Mouse (Mus musculus) forebrain, embryonic 10.5 days (tissue): Measurements from ENCODE around the gene Trim80. TPM values are rescaled to one million over a fixed set of nuclear protein-coding genes. Genes with fewer than 3 reads are reported as not detected.
A peak's percentile ranks its signal among the peaks of the same experiment; 100 is the strongest.

ENCODE experiments used
- DNase-seq: peaks from one replicate; pipeline ENCODE4 v3.0.0-alpha.2; 2017; ENCODE audit warnings: low spot score; ENCODE audit errors: extremely low spot score
- H3K27ac ChIP-seq: fragments of 300-500 bp; sonication (generic); 2 replicates; pipeline ENCODE4 v1.5.1; 2016; ENCODE audit warnings: mild to moderate bottlenecking
- H3K27me3 ChIP-seq: fragments of 300-500 bp; sonication (generic); 2 replicates; pipeline ENCODE4 v1.6.1; 2016; ENCODE audit warnings: mild to moderate bottlenecking; ENCODE audit not compliant: poor library complexity, severe bottlenecking
- H3K36me3 ChIP-seq: fragments of 300-500 bp; sonication (generic); replicated peaks from 2 replicates; pipeline ENCODE4 v1.6.1; 2016; ENCODE audit warnings: mild to moderate bottlenecking, moderate library complexity
- H3K4me1 ChIP-seq: fragments of 300-500 bp; sonication (generic); 2 replicates; pipeline ENCODE4 v1.6.1; 2016
- H3K4me3 ChIP-seq: fragments of 300-500 bp; sonication (generic); 2 replicates; pipeline ENCODE4 v1.5.1; 2016; ENCODE audit warnings: mild to moderate bottlenecking, moderate library complexity
- H3K9me3 ChIP-seq: fragments of 300-500 bp; sonication (generic); 2 replicates; pipeline ENCODE4 v1.6.1; 2016; ENCODE audit warnings: mild to moderate bottlenecking, moderate library complexity
- WGBS: fragments of 180-500 bp; shearing (Covaris S2); methylation state at CpG from one replicate; pipeline ENCODE4 v1.1.7; 2016; 5-methylcytosine and 5-hydroxymethylcytosine counted together
- polyA plus RNA-seq: library from polyadenylated mRNA; unstranded; fragments of >200 nt; fragmentation: Nextera tagmentation; extraction: Ambion mirVana; gene quantifications from 2 replicates; pipeline ENCODE4 v1.2.1, GENCODE M21; 2016

Trim80 gene
- 0.15 and 0.19 TPM in 2 replicates for polyA plus RNA-seq

DNA sequence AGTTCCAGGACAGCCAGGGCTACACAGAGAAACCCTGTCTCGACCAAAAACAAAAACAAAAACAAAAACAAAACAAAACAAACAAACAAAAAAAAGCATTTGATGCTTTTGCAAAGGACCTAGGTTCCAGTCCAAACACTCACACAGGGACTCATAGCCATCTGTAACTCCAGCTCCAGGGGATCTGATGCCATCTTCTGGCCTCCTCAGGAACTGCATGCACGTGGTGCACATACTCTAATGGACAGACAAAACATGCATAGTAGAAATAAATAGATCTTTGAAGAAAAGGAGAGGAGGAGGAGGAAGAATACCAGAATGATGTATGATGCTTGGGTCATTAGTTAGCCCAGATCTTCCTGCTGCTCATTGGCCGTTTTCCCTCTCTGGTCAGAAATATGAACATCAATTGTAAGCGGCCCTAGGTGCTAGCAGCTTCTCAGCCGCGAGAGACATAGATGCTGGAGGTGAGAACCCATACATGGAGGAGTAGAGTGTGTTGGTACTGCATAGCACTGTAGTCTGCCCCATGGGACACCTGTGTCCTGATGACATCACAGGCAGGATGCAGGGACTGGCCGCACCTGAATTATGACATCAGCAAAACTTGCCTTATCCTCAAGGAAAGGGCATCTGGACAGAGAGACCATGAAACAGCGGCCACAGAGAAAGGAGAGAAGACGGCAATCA, at the start of gene Trim80:
Gene Trim80 (plus strand): TSS at position 640 of the 690 bp plus-strand sequence.
- H3K4me1 ChIP-seq, result peaks cover 27% of the 10 kb centered on the region
- H3K4me3 ChIP-seq, result no peak within 1 kb of the TSS
- no peaks in the 10 kb centered on the region for H3K36me3 ChIP-seq
- H3K27ac ChIP-seq, result no peak within 1 kb of the TSS; the same call in 1 of the 2 replicates
- H3K9me3 ChIP-seq, result peaks cover 7% of the 10 kb centered on the region; the same call in 1 of the 2 replicates
- peaks cover 9% of the 10 kb centered on the region; the same call in 1 of the 2 replicates for H3K27me3 ChIP-seq
- no peak for DNase-seq
- WGBS, result 96% methylated on average over 9 of the region's 9 CpGs

GRCm38 (mm10) chr11:115391358-115391757, 49.0 kb upstream of the Trim80 start:
- Histone ChIP-seq H3K27me3 (peaks cover 4% of the 10 kb centered on the region; the same call in 1 of the 2 replicates), H3K36me3 (peaks cover 96% of the 10 kb centered on the region), H3K9me3 (no peaks in the 10 kb centered on the region), H3K4me3 (no peak overlapping the region), H3K27ac (no peak overlapping the region), H3K4me1 (0 out of 2 replicates have a peak, but pooled peaks cover 3% of the 10 kb centered on the region)
- 95% methylated on average over 7 of the region's 7 CpGs for WGBS
- no peak for DNase-seq

- Histone ChIP-seq H3K27ac (no peak overlapping the region), H3K36me3 (peaks cover 87% of the 10 kb centered on the region), H3K9me3 (no peaks in the 10 kb centered on the region), H3K4me1 (0 out of 2 replicates have a peak, but pooled peaks cover 3% of the 10 kb centered on the region), H3K4me3 (no peak overlapping the region), H3K27me3 (peaks cover 4% of the 10 kb centered on the region; the same call in 1 of the 2 replicates)
- WGBS, result 74% methylated on average over 34 of the region's 34 CpGs
- DNase-seq, result no peak
Measured at GRCm38 (mm10) chr11:115393721-115394325, 46.5 kb upstream of the Trim80 start.

DNA sequence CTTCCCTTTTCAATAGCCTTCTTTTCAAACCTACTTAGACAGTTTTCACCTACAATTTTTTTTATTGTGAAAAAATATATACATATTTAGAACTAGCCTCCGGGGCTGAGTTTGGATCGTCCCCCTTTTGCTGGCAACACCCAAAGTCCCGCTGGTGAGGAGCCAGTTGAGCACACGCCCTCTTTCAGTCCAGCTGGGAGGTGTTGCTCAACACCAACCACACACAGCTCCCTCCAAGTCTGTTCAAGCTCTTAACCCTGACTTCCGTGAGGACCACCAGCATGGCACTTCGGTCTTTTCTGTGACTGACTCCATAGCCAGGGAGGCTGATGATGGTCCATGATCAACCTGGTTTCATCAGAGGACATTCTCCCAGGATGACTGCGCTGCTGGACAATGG, 42.3 kb upstream of the Trim80 start:
- Histone ChIP-seq H3K27me3 (no peaks in the 10 kb centered on the region; the same call in 1 of the 2 replicates), H3K36me3 (peaks cover 47% of the 10 kb centered on the region), H3K27ac (no peak overlapping the region), H3K9me3 (no peaks in the 10 kb centered on the region), H3K4me3 (no peak overlapping the region), H3K4me1 (peaks cover 11% of the 10 kb centered on the region)
- no peak for DNase-seq
- 84% methylated on average over 7 of the region's 7 CpGs for WGBS

DNA sequence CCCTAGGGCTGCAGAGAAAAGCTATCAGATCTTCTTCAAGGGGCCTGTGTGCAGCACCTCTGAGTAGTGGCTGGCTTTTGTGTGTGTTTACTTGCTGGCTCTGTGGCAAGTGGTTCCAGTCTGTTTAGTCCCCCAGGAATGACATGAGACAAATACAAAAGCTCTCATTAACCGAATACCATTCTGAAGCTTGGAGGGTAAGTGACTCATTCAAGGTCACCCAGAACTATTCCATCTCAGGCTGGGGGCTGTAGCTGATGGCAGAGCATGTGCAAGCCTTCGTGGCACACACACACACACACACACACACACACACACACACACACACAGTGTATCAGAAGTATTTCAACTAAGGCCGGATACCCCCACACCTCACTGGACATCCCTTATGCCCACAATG, 40.2 kb upstream of the Trim80 start:
- Histone ChIP-seq H3K4me3 (no peak overlapping the region), H3K27me3 (no peaks in the 10 kb centered on the region), H3K27ac (no peak overlapping the region), H3K9me3 (no peaks in the 10 kb centered on the region), H3K4me1 (peaks cover 28% of the 10 kb centered on the region), H3K36me3 (peaks cover 27% of the 10 kb centered on the region)
- no peak for DNase-seq
- 83% methylated on average over 3 of the region's 3 CpGs for WGBS

GRCm38 (mm10) chr11:115400630-115401391, 39.5 kb upstream of the Trim80 start:
- Histone ChIP-seq H3K27me3 (no peaks in the 10 kb centered on the region), H3K4me1 (peaks cover 35% of the 10 kb centered on the region), H3K36me3 (peaks cover 27% of the 10 kb centered on the region), H3K9me3 (no peaks in the 10 kb centered on the region), H3K27ac (peak overlapping the region; percentile 31), H3K4me3 (no peak overlapping the region)
- whole genome bisulfite sequencing, result 64% methylated on average over 11 of the region's 11 CpGs
- no peak for DNase-seq

- Histone ChIP-seq H3K4me1 (peaks cover 53% of the 10 kb centered on the region), H3K27ac (peak within 1 kb of the TSS; percentile 99), H3K27me3 (no peaks in the 10 kb centered on the region), H3K36me3 (peaks cover 35% of the 10 kb centered on the region), H3K4me3 (peak within 1 kb of the TSS; percentile 94), H3K9me3 (no peaks in the 10 kb centered on the region)
- DNase-seq, result peak; percentile 89
- 3% methylated on average over 50 of the region's 50 CpGs for WGBS
Measured at GRCm38 (mm10) chr11:115403338-115404124, 36.8 kb upstream of the Trim80 start, which contains the start of gene Mrpl58. Mrpl58 (plus strand) TSS chr11:115403752.

DNA sequence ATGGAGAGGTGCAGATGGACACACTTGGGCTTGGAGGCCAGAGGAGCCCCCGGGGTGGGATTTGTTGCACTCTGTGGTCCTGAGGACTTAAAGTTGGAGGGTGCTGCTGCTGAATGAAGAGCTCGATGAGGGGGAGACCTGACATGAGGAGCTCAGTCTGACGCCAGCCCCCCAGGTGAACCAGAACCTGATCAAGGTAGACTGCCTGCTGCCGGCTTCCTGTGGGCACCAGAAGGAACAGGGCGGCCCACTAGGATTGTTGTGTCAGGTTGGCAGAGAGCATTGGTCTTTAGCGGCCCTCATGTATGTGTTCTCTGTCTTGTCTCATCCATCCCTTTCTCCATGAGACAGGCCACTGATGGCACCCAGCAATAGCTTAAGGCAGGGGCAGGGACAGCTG, 34.6 kb upstream of the Trim80 start:
- peaks cover 74% of the 10 kb centered on the region for H3K4me1 ChIP-seq
- peaks cover 48% of the 10 kb centered on the region for H3K36me3 ChIP-seq
- no peaks in the 10 kb centered on the region for H3K9me3 ChIP-seq
- H3K27me3 ChIP-seq, result no peaks in the 10 kb centered on the region
- no peak for DNase-seq
- 97% methylated on average over 6 of the region's 6 CpGs for WGBS
- peak overlapping the region; percentile 14; the same call in 1 of the 2 replicates for H3K4me3 ChIP-seq
- H3K27ac ChIP-seq, result peak overlapping the region; percentile 33; the same call in 1 of the 2 replicates

DNA sequence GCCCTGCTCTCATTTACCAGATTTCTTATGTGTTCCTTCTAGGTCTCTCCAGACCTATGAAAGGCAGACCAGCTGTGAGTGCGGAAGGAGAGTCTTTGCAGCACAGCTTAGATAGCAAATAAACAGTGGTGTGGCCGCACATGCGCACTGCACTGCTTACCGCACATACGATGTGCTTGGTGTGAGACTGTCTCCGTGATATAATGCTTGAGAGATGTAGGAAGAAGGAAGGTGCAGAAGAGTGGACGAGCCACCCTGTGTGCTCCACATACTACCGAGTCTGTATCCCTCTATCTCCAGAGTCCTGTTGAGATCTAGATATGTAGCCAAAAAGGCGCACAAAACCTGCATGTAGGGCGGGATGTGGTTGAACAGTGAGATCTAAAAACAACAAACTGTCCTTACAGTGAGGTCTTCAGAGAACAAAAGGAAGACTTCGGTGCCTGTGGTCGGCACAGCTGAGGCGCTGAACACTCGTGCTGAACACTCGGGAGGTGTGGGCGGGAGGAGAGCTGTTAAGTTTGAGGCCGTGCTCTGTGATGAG, 33.4 kb upstream of the Trim80 start:
- H3K4me3 ChIP-seq, result no peak overlapping the region
- no peak for DNase-seq
- no peaks in the 10 kb centered on the region for H3K27me3 ChIP-seq
- WGBS, result 96% methylated on average over 17 of the region's 17 CpGs
- H3K36me3 ChIP-seq, result peaks cover 56% of the 10 kb centered on the region
- no peaks in the 10 kb centered on the region for H3K9me3 ChIP-seq
- H3K27ac ChIP-seq, result no peak overlapping the region
- peaks cover 80% of the 10 kb centered on the region for H3K4me1 ChIP-seq

DNA sequence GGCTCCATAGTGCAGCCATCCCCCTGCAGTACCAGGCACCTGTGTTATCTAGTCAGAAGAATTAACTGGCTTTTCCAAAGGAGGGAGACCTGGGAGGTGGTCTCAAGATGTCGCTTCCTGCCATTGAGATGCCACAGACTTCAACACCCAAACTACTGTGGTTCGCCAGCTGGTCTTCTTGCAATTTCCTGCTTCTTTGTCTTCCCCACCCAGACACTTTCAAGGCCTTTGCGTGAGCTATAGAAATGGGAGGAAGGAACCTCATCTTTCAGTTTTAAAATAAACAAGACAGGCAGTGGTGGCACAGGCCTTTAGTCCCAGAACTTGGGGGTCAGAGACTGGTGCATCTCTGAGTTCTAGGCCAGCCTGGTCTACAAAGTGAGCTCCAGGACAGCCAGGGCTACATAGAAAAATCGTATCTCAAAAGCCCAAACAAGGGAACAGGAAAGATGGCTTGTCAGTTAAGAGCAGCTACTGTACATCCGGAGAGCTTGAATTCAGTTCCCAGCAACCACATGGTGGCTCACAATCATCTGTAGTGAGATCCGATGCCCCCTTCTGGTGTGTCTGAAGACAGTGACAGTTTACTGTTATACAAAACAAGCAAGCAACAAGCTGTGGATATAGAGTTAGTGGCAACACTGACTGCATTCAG, 32.0 kb upstream of the Trim80 start:
- Histone ChIP-seq H3K27me3 (no peaks in the 10 kb centered on the region), H3K9me3 (no peaks in the 10 kb centered on the region), H3K36me3 (peaks cover 56% of the 10 kb centered on the region), H3K4me1 (peaks cover 89% of the 10 kb centered on the region), H3K27ac (peak overlapping the region; percentile 95), H3K4me3 (peak overlapping the region; percentile 70)
- no peak for DNase-seq
- WGBS, result 79% methylated on average over 6 of the region's 6 CpGs

- no peaks in the 10 kb centered on the region for H3K27me3 ChIP-seq
- H3K4me3 ChIP-seq, result peak overlapping the region; percentile 70
- WGBS, result 23% methylated on average over 7 of the region's 7 CpGs
- H3K27ac ChIP-seq, result peak overlapping the region; percentile 95
- no peaks in the 10 kb centered on the region for H3K9me3 ChIP-seq
- peaks cover 56% of the 10 kb centered on the region for H3K36me3 ChIP-seq
- H3K4me1 ChIP-seq, result peaks cover 85% of the 10 kb centered on the region
- DNase-seq, result peak; percentile 76
Measured at GRCm38 (mm10) chr11:115409556-115409955, 30.8 kb upstream of the Trim80 start.
